Mouse (Mus musculus): ENCODE data around the gene Cacng1.

- no peak for TF ChIP-seq CTCF (conservative IDR thresholded peaks at IDR 0.05; ENCODE audit: insufficient read depth, insufficient read length, low read depth, low read length)
- TF ChIP-seq POLR2A (IDR thresholded peaks at IDR 0.05; ENCODE audit: low read depth, low read length) = no peak
These were observed 16.4 kb downstream of the Cacng1 start for GRCm38 (mm10) chr11:107699967-107700366.
